Mouse (Mus musculus) naive thymus-derived CD4-positive, alpha-beta T cell, adult 2 months (primary cell): ENCODE measurements around the gene Plxdc1.
A peak's percentile ranks its signal among the peaks of the same experiment; 100 is the strongest.

Experiments used
- DNase-seq: peaks from one replicate; pipeline ENCODE4 v3.0.0-alpha.2; 2011; ENCODE audit warnings: low read depth

Gene Plxdc1

GRCm38 (mm10) chr11:97987551-97988526 is 1.6 kb upstream of the Plxdc1 start:
- DNase-seq, result peak; percentile 97

GRCm38 (mm10) chr11:97986738-97987465 is 658 bp upstream of the Plxdc1 start:
- no peak for DNase-seq

- no peak for DNase-seq
Measured at GRCm38 (mm10) chr11:97983983-97984382, 2.3 kb downstream of the Plxdc1 start.

GRCm38 (mm10) chr11:97983506-97983905 is 2.7 kb downstream of the Plxdc1 start:
- DNase-seq, result no peak

- DNase-seq, result no peak
Measured at GRCm38 (mm10) chr11:97982721-97983120, 3.5 kb downstream of the Plxdc1 start.

- no peak for DNase-seq
Measured at GRCm38 (mm10) chr11:97980531-97980966, 5.7 kb downstream of the Plxdc1 start.

- no peak for DNase-seq
Measured at GRCm38 (mm10) chr11:97979824-97980495, 6.3 kb downstream of the Plxdc1 start.

GRCm38 (mm10) chr11:97978392-97978791 is 7.9 kb downstream of the Plxdc1 start:
- DNase-seq, result no peak

GRCm38 (mm10) chr11:97977797-97978196 is 8.4 kb downstream of the Plxdc1 start:
- DNase-seq, result no peak

GRCm38 (mm10) chr11:97974746-97975145 is 11.5 kb downstream of the Plxdc1 start:
- DNase-seq, result no peak

GRCm38 (mm10) chr11:97974141-97974540 is 12.1 kb downstream of the Plxdc1 start:
- no peak for DNase-seq

- no peak for DNase-seq
Measured at GRCm38 (mm10) chr11:97972434-97972833, 13.8 kb downstream of the Plxdc1 start.

- DNase-seq, result peak; percentile 43
Measured at GRCm38 (mm10) chr11:97971232-97971631, 15.0 kb downstream of the Plxdc1 start.

- DNase-seq, result no peak
Measured at GRCm38 (mm10) chr11:97970771-97971170, 15.5 kb downstream of the Plxdc1 start.

- no peak for DNase-seq
Measured at GRCm38 (mm10) chr11:97968385-97968784, 17.9 kb downstream of the Plxdc1 start.

GRCm38 (mm10) chr11:97967114-97967513 is 19.1 kb downstream of the Plxdc1 start:
- no peak for DNase-seq

- peak; percentile 47 for DNase-seq
Measured at GRCm38 (mm10) chr11:97960907-97961306, 25.3 kb downstream of the Plxdc1 start.

GRCm38 (mm10) chr11:97959300-97959680 is 27.0 kb downstream of the Plxdc1 start:
- DNase-seq, result no peak

GRCm38 (mm10) chr11:97958641-97959299 is 27.5 kb downstream of the Plxdc1 start:
- DNase-seq, result no peak

- no peak for DNase-seq
Measured at GRCm38 (mm10) chr11:97956905-97957560, 29.2 kb downstream of the Plxdc1 start.

- DNase-seq, result no peak
Measured at GRCm38 (mm10) chr11:97955915-97956314, 30.3 kb downstream of the Plxdc1 start.
